Mouse (Mus musculus) midbrain, embryonic 15.5 days (tissue): Measurements from ENCODE around the gene Naga. TPM values are rescaled to one million over a fixed set of nuclear protein-coding genes. Genes with fewer than 3 reads are reported as not detected.
"Not testable (repeated sequence)": the region's sequence is repeated elsewhere in the genome, so short reads cannot be mapped to it uniquely, and the experiment has no call there.

Experiments
- ATAC-seq: fragments of 200-750 bp; cut with Nextera tagmentation; replicated peaks from 2 replicates; pipeline ENCODE4 v1.8.0; 2017; ENCODE audit warnings: moderate TSS enrichment
- H3K27ac ChIP-seq: fragments of 300-500 bp; sonication (generic); 2 replicates; pipeline ENCODE4 v1.5.1; 2015; ENCODE audit warnings: mild to moderate bottlenecking, inconsistent platforms
- H3K27me3 ChIP-seq: fragments of 300-500 bp; sonication (generic); replicated peaks from 2 replicates; pipeline ENCODE4 v1.6.1; 2015; ENCODE audit warnings: inconsistent platforms
- H3K36me3 ChIP-seq: fragments of 300-500 bp; sonication (generic); replicated peaks from 2 replicates; pipeline ENCODE4 v1.6.1; 2015; ENCODE audit warnings: inconsistent platforms
- H3K4me1 ChIP-seq: fragments of 300-500 bp; sonication (generic); 2 replicates; pipeline ENCODE4 v1.6.1; 2015; ENCODE audit warnings: inconsistent platforms
- H3K4me2 ChIP-seq: fragments of 300-500 bp; sonication (generic); 2 replicates; pipeline ENCODE4 v1.6.1; 2015; ENCODE audit warnings: inconsistent platforms, mild to moderate bottlenecking, moderate library complexity
- H3K4me3 ChIP-seq: fragments of 300-500 bp; sonication (generic); 2 replicates; pipeline ENCODE4 v1.5.1; 2015; ENCODE audit warnings: mild to moderate bottlenecking, inconsistent platforms
- H3K9ac ChIP-seq: fragments of 300-500 bp; sonication (generic); 2 replicates; pipeline ENCODE4 v1.6.1; 2015; ENCODE audit warnings: mild to moderate bottlenecking, inconsistent platforms
- H3K9me3 ChIP-seq: fragments of 300-500 bp; sonication (generic); 2 replicates; pipeline ENCODE4 v1.6.1; 2016; ENCODE audit warnings: inconsistent platforms
- WGBS: fragments of 180-500 bp; shearing (Covaris S2); methylation state at CpG from one replicate; pipeline ENCODE4 v1.1.7; 2015; ENCODE audit warnings: mixed read lengths; 5-methylcytosine and 5-hydroxymethylcytosine counted together
- polyA plus RNA-seq: library from polyadenylated mRNA; unstranded; fragments of >200 nt; fragmentation: Nextera tagmentation; extraction: Ambion mirVana; gene quantifications from 2 replicates; pipeline ENCODE4 v1.2.1, GENCODE M21; 2015

The Naga gene
- polyA plus RNA-seq, 1 experiment from 2014 or later = 27.2 TPM

- Histone ChIP-seq H3K9me3 (no peaks in the 10 kb centered on the region), H3K4me1 (no peaks in the 10 kb centered on the region; the same call in 1 of the 2 replicates), H3K4me3 (no peak overlapping the region), H3K4me2 (no peak overlapping the region), H3K9ac (no peak overlapping the region), H3K36me3 (no peaks in the 10 kb centered on the region), H3K27ac (no peak overlapping the region), H3K27me3 (no peaks in the 10 kb centered on the region)
- ATAC-seq = no peak
- WGBS = 88% methylated on average over 5 of the region's 5 CpGs
Measured at GRCm38 (mm10) chr15:82372991-82373390, 34.3 kb upstream of the Naga start.

- Histone ChIP-seq H3K4me1 (no peaks in the 10 kb centered on the region; the same call in 1 of the 2 replicates), H3K9ac (no peak overlapping the region), H3K9me3 (no peaks in the 10 kb centered on the region), H3K4me3 (no peak overlapping the region), H3K36me3 (no peaks in the 10 kb centered on the region), H3K4me2 (no peak overlapping the region), H3K27ac (no peak overlapping the region), H3K27me3 (no peaks in the 10 kb centered on the region)
- no peak for ATAC-seq
- 88% methylated on average over 6 of the region's 6 CpGs for WGBS
Measured at GRCm38 (mm10) chr15:82372446-82372845, 33.7 kb upstream of the Naga start.

GRCm38 (mm10) chr15:82368851-82369250, 30.1 kb upstream of the Naga start:
- no peak overlapping the region for H3K4me3 ChIP-seq
- H3K9me3 ChIP-seq = no peaks in the 10 kb centered on the region
- ATAC-seq = no peak
- H3K4me2 ChIP-seq = no peak overlapping the region
- H3K36me3 ChIP-seq = no peaks in the 10 kb centered on the region
- no peaks in the 10 kb centered on the region for H3K4me1 ChIP-seq
- no peak overlapping the region for H3K27ac ChIP-seq
- WGBS = 88% methylated on average over 1 of the region's 1 CpGs
- no peaks in the 10 kb centered on the region for H3K27me3 ChIP-seq
- H3K9ac ChIP-seq = no peak overlapping the region

GRCm38 (mm10) chr15:82368146-82368545, 29.4 kb upstream of the Naga start:
- no peaks in the 10 kb centered on the region for H3K9me3 ChIP-seq
- H3K36me3 ChIP-seq = no peaks in the 10 kb centered on the region
- no peak for ATAC-seq
- WGBS = 89% methylated on average over 4 of the region's 4 CpGs
- H3K4me3 ChIP-seq = no peak overlapping the region
- H3K4me2 ChIP-seq = no peak overlapping the region
- H3K4me1 ChIP-seq = no peaks in the 10 kb centered on the region
- H3K9ac ChIP-seq = no peak overlapping the region
- no peak overlapping the region for H3K27ac ChIP-seq
- H3K27me3 ChIP-seq = no peaks in the 10 kb centered on the region

GRCm38 (mm10) chr15:82364561-82364960, 25.8 kb upstream of the Naga start:
- not testable (repeated sequence) for H3K4me3 ChIP-seq, H3K9me3 ChIP-seq, H3K36me3 ChIP-seq, H3K27ac ChIP-seq, H3K9ac ChIP-seq, H3K27me3 ChIP-seq, ATAC-seq, H3K4me1 ChIP-seq, H3K4me2 ChIP-seq
- WGBS = 16% methylated on average over 6 of the region's 9 CpGs

- not testable (repeated sequence) for H3K9me3 ChIP-seq, H3K4me1 ChIP-seq, H3K4me2 ChIP-seq, H3K4me3 ChIP-seq, H3K27me3 ChIP-seq, H3K9ac ChIP-seq, H3K27ac ChIP-seq, ATAC-seq, H3K36me3 ChIP-seq
- WGBS = 74% methylated on average over 9 of the region's 12 CpGs
Measured at GRCm38 (mm10) chr15:82363801-82364200, 25.1 kb upstream of the Naga start.

GRCm38 (mm10) chr15:82362234-82362633, 23.5 kb upstream of the Naga start:
- 98% methylated on average over 4 of the region's 4 CpGs for WGBS
- Histone ChIP-seq H3K4me2 (no peak overlapping the region), H3K4me3 (no peak overlapping the region), H3K9me3 (no peaks in the 10 kb centered on the region), H3K4me1 (no peaks in the 10 kb centered on the region), H3K36me3 (no peaks in the 10 kb centered on the region), H3K9ac (no peak overlapping the region), H3K27ac (no peak overlapping the region), H3K27me3 (no peaks in the 10 kb centered on the region)
- ATAC-seq = no peak

- no peaks in the 10 kb centered on the region for H3K4me1 ChIP-seq
- no peak overlapping the region for H3K27ac ChIP-seq
- 73% methylated on average over 11 of the region's 11 CpGs for WGBS
Measured at GRCm38 (mm10) chr15:82361459-82362018, 22.8 kb upstream of the Naga start.

GRCm38 (mm10) chr15:82358431-82359260, 19.9 kb upstream of the Naga start:
- no peak overlapping the region for H3K4me2 ChIP-seq
- no peak for ATAC-seq
- H3K36me3 ChIP-seq = no peaks in the 10 kb centered on the region
- no peak overlapping the region for H3K4me3 ChIP-seq
- no peak overlapping the region for H3K9ac ChIP-seq
- no peak overlapping the region for H3K27ac ChIP-seq
- whole genome bisulfite sequencing = 63% methylated on average over 22 of the region's 22 CpGs
- no peaks in the 10 kb centered on the region for H3K9me3 ChIP-seq
- H3K27me3 ChIP-seq = no peaks in the 10 kb centered on the region
- peaks cover 5% of the 10 kb centered on the region for H3K4me1 ChIP-seq

More at GRCm38 (mm10) chr15:82361459-82362018, 22.8 kb upstream of the Naga start:
- no peak overlapping the region for H3K9ac ChIP-seq
- H3K36me3 ChIP-seq = no peaks in the 10 kb centered on the region
- H3K4me2 ChIP-seq = no peak overlapping the region
- no peaks in the 10 kb centered on the region for H3K9me3 ChIP-seq
- H3K27me3 ChIP-seq = no peaks in the 10 kb centered on the region
- H3K4me3 ChIP-seq = no peak overlapping the region
- no peak for ATAC-seq

GRCm38 (mm10) chr15:82354126-82354945, 15.6 kb upstream of the Naga start, which contains the start of gene Ndufa6:
Gene Ndufa6 (minus strand): TSS chr15:82354322.
- H3K4me3 ChIP-seq = peak within 1 kb of the TSS; percentile 81
- ATAC-seq = peak; percentile 99
- no peaks in the 10 kb centered on the region for H3K9me3 ChIP-seq
- H3K36me3 ChIP-seq = peaks cover 16% of the 10 kb centered on the region
- peak within 1 kb of the TSS; percentile 86 for H3K27ac ChIP-seq
- peak within 1 kb of the TSS; percentile 86 for H3K9ac ChIP-seq
- peaks cover 26% of the 10 kb centered on the region for H3K4me1 ChIP-seq
- peak within 1 kb of the TSS; percentile 82 for H3K4me2 ChIP-seq
- 1% methylated on average over 57 of the region's 57 CpGs for WGBS
- no peaks in the 10 kb centered on the region for H3K27me3 ChIP-seq

- peak overlapping the region; percentile 86 for H3K9ac ChIP-seq
- peak overlapping the region; percentile 82 for H3K4me2 ChIP-seq
- H3K9me3 ChIP-seq = no peaks in the 10 kb centered on the region
- WGBS = under 1% methylated on average over 23 of the region's 23 CpGs
- peaks cover 21% of the 10 kb centered on the region for H3K36me3 ChIP-seq
- H3K27me3 ChIP-seq = no peaks in the 10 kb centered on the region
- ATAC-seq = peak; percentile 58
- peak overlapping the region; percentile 86 for H3K27ac ChIP-seq
- peaks cover 26% of the 10 kb centered on the region for H3K4me1 ChIP-seq
- H3K4me3 ChIP-seq = peak overlapping the region; percentile 81
Measured at GRCm38 (mm10) chr15:82353745-82354113, 15.0 kb upstream of the Naga start.

GRCm38 (mm10) chr15:82353078-82353744, 14.5 kb upstream of the Naga start:
- peaks cover 26% of the 10 kb centered on the region for H3K36me3 ChIP-seq
- H3K27me3 ChIP-seq = no peaks in the 10 kb centered on the region
- peak overlapping the region; percentile 86 for H3K27ac ChIP-seq
- WGBS = 30% methylated on average over 14 of the region's 14 CpGs
- peaks cover 29% of the 10 kb centered on the region for H3K4me1 ChIP-seq
- H3K4me3 ChIP-seq = peak overlapping the region; percentile 81
- no peak for ATAC-seq
- H3K9me3 ChIP-seq = no peaks in the 10 kb centered on the region
- peak overlapping the region; percentile 86 for H3K9ac ChIP-seq
- peak overlapping the region; percentile 82 for H3K4me2 ChIP-seq
